Mouse (Mus musculus) forebrain, embryonic 16.5 days (tissue): ENCODE results near the gene Eif4a3. TPM values are rescaled to one million over a fixed set of nuclear protein-coding genes. Genes with fewer than 3 reads are reported as not detected.

Experiments
- polyA plus RNA-seq: library from polyadenylated mRNA; unstranded; fragments of >200 nt; fragmentation: Nextera tagmentation; extraction: Ambion mirVana; gene quantifications from 2 replicates; pipeline ENCODE4 v1.2.1, GENCODE M21; 2015

Gene Eif4a3
- polyA plus RNA-seq, 1 experiment from 2014 or later = 273 TPM

Other genes starting within 250 kb of the Eif4a3 start
- gene Cbx4, start 213.9 kb downstream of the Eif4a3 start, polyA plus RNA-seq = 18.1 and 18.5 TPM in 2 replicates
- gene Tbc1d16, start 71.6 kb downstream of the Eif4a3 start, polyA plus RNA-seq = 52.3 and 54.6 TPM in 2 replicates
- gene Ccdc40, start 71.5 kb downstream of the Eif4a3 start, polyA plus RNA-seq = 11.5 and 14.1 TPM in 2 replicates
- 59.8 and 69.7 TPM in 2 replicates for gene Gaa, start 32.2 kb downstream of the Eif4a3 start, polyA plus RNA-seq
- gene Card14, start 7.7 kb upstream of the Eif4a3 start, polyA plus RNA-seq = 0.13 and 0.40 TPM in 2 replicates
- gene Sgsh, start 55.4 kb upstream of the Eif4a3 start, polyA plus RNA-seq = 3.7 and 4.0 TPM in 2 replicates
- 3.3 and 3.7 TPM in 2 replicates for gene Slc26a11, start 55.5 kb upstream of the Eif4a3 start, polyA plus RNA-seq
- 1.3 TPM in 2 replicates for gene Rnf213, start 93.0 kb upstream of the Eif4a3 start, polyA plus RNA-seq
- gene Endov, start 191.3 kb upstream of the Eif4a3 start, polyA plus RNA-seq = 16.2 and 21.0 TPM in 2 replicates
- gene Nptx1, start 247.7 kb upstream of the Eif4a3 start, polyA plus RNA-seq = 8.6 and 9.8 TPM in 2 replicates